Comparison of ENCODE assay signal across 11 mouse cellular contexts in the genomic region with DNA sequence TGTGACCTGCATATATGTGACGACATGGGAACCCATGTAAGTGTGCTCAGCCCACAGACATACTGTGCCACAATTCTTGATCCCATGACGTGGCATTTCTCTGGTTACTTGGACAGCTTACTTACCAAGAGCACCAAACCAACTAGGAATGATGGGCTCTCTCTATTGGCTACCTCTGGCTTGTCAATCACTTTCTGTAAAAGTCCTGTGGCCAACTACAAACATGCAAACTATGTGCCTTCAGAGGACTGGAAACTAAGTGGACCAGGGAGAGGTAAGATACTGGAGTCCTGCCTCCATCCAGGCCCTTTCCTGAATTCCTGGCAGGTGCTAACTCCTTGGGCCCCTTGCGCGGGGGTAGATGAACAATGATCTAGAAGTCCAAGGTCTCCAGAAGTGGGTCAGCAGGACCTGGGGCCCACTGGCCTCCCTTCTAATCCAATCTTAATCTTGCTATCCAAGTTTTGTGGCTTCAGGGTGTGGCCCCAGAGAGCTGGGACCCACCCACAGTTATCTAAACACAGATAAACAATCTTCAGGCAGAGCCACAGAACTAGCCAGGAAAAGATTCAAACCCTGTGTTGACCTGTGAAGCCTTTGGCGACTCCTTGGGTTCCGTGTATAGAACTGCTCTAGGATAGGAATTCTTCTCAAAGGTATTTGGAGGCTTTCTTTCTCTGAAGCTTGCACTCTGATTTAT.
DNase-seq lines count a peak whose midpoint lies in the region; ATAC-seq lines count a peak whose summit lies in the region.
"Had no signal": no experiment of that assay in that cellular context is flagged by ENCODE, and none has a peak within 500 bp of the region (broad histone marks: within the 10 kb centered on the region; RNA-seq: fewer than 3 reads in every experiment).

No protein-coding gene starts in this region.

- no peak overlapping the region for H3K4me2 ChIP-seq in hindbrain, embryonic 12.5 days (replicated peaks)
- peak overlapping the region; percentile 57 for H3K4me2 ChIP-seq in liver, embryonic 13.5 days
- H3K4me2 ChIP-seq: forebrain, embryonic 13.5 days; hindbrain, embryonic 14.5 days had no signal

- H3K4me3 ChIP-seq in hindbrain, embryonic 10.5 days: no peak overlapping the region
- no peak overlapping the region for H3K4me3 ChIP-seq in hindbrain, embryonic 12.5 days
- H3K4me3 ChIP-seq in liver, embryonic 13.5 days (replicated peaks): peak overlapping the region; percentile 35
- H3K4me3 ChIP-seq: forebrain, embryonic 13.5 days had no signal

- H3K27ac ChIP-seq in hindbrain, embryonic 10.5 days: peak overlapping the region; percentile 41; the same call in 1 of the 2 replicates
- no peak overlapping the region for H3K27ac ChIP-seq in hindbrain, embryonic 12.5 days
- H3K27ac ChIP-seq in liver, embryonic 13.5 days: no peak overlapping the region
- H3K27ac ChIP-seq: forebrain, embryonic 13.5 days; hindbrain, embryonic 14.5 days had no signal

- ATAC-seq in hindbrain, embryonic 12.5 days (ENCODE audit: low FRiP score): no peak
- no peak for ATAC-seq in liver, embryonic 13.5 days (ENCODE audit: low read depth)
- ATAC-seq: forebrain, embryonic 13.5 days had no signal

- WGBS in hindbrain, embryonic 10.5 days: 89% methylated on average over 6 of the region's 6 CpGs
- WGBS in hindbrain, embryonic 12.5 days: 87% methylated on average over 6 of the region's 6 CpGs
- 52% methylated on average over 6 of the region's 6 CpGs for WGBS in liver, embryonic 13.5 days (ENCODE audit: insufficient replicate concordance)

- no peak overlapping the region for H3K9ac ChIP-seq in hindbrain, embryonic 12.5 days
- H3K9ac ChIP-seq in liver, embryonic 13.5 days: no peak overlapping the region
- H3K9ac ChIP-seq: hindbrain, embryonic 14.5 days had no signal

- H3K9me3 ChIP-seq in hindbrain, embryonic 10.5 days: no peaks in the 10 kb centered on the region
- H3K9me3 ChIP-seq in hindbrain, embryonic 12.5 days (replicated peaks): no peaks in the 10 kb centered on the region
- H3K9me3 ChIP-seq in liver, embryonic 13.5 days (replicated peaks): no peaks in the 10 kb centered on the region
- H3K9me3 ChIP-seq: forebrain, embryonic 13.5 days had no signal

- no peaks in the 10 kb centered on the region for H3K27me3 ChIP-seq in hindbrain, embryonic 10.5 days (ENCODE audit: insufficient read depth, poor library complexity, severe bottlenecking)
- no peaks in the 10 kb centered on the region for H3K27me3 ChIP-seq in hindbrain, embryonic 12.5 days
- peaks cover 12% of the 10 kb centered on the region for H3K27me3 ChIP-seq in liver, embryonic 13.5 days
- H3K27me3 ChIP-seq: forebrain, embryonic 13.5 days had no signal

- no peaks in the 10 kb centered on the region for H3K36me3 ChIP-seq in hindbrain, embryonic 10.5 days
- no peaks in the 10 kb centered on the region for H3K36me3 ChIP-seq in hindbrain, embryonic 12.5 days
- H3K36me3 ChIP-seq in liver, embryonic 13.5 days: no peaks in the 10 kb centered on the region

- DNase-seq in hindbrain, embryonic 10.5 days (ENCODE audit: low spot score): no peak
- DNase-seq in 416B (ENCODE audit: low read depth) (peak; percentile 47), R1 (ENCODE audit: low read depth, low spot score) (peak; percentile 12)
- DNase-seq in liver, embryonic 13.5 days: no peak
- no peak for DNase-seq in retina, postnatal 1 day
- DNase-seq in testis, postnatal 14 days (ENCODE audit: low spot score): no peak
- no peak for DNase-seq in left cerebral cortex, postnatal 14 days (ENCODE audit: low spot score in 2 of 2)
- DNase-seq: cerebellum, postnatal 36 days had no signal

- intact Hi-C loops in left cerebral cortex, postnatal 14 days (cut with DNase I): no loop called here

- H3K4me1 ChIP-seq in hindbrain, embryonic 10.5 days (replicated peaks): peaks cover 41% of the 10 kb centered on the region
- H3K4me1 ChIP-seq in hindbrain, embryonic 12.5 days: 0 out of 2 replicates have a peak, but pooled peaks cover 4% of the 10 kb centered on the region
- H3K4me1 ChIP-seq in liver, embryonic 13.5 days (replicated peaks): peaks cover 39% of the 10 kb centered on the region

Comparison
In these comparisons a context has a peak if more than half of its experiments do, and no peak if none do; other contexts are left out.
1. DNase-seq: peak in 416B (single experiment) and R1 (single experiment); none in hindbrain, embryonic 10.5 days (single experiment), liver, embryonic 13.5 days (single experiment), retina, postnatal 1 day (single experiment), testis, postnatal 14 days (single experiment) and left cerebral cortex, postnatal 14 days (0 of 2).